Mouse (Mus musculus): Measurements from ENCODE around the gene E2f3. TPM values are rescaled to one million over a fixed set of nuclear protein-coding genes. Genes with fewer than 3 reads are reported as not detected.
A peak's percentile ranks its signal among the peaks of the same experiment; 100 is the strongest.

E2f3 gene
- 11.7 and 17.7 TPM in 2 replicates for polyA plus RNA-seq (2014; fragmentation: Nextera tagmentation; extraction: Ambion mirVana)

- WGBS = 0% methylated on average over 45 of the region's 45 CpGs
- Histone ChIP-seq H3K4me2 (replicated peaks; ENCODE audit: low read depth, low read length) (peak within 1 kb of the TSS; percentile 70), H3K36me3 (ENCODE audit: control insufficient read depth, insufficient read depth, low read length) (no peaks in the 10 kb centered on the region), H3K4me1 (ENCODE audit: control insufficient read depth, insufficient read depth, low read length) (peaks cover 7% of the 10 kb centered on the region; the same call in 1 of the 2 replicates), H3K27ac (ENCODE audit: low read depth, low read length) (peak within 1 kb of the TSS; percentile 94), H3K9me3 (ENCODE audit: control insufficient read depth, low read length) (no peaks in the 10 kb centered on the region), H3K27me3 (ENCODE audit: control insufficient read depth, insufficient read depth, low read length) (no peaks in the 10 kb centered on the region), H3K9ac (ENCODE audit: low read depth, low read length) (peak within 1 kb of the TSS; percentile 99), H3K4me3 (ENCODE audit: low read length) (peak within 1 kb of the TSS; percentile 98)
- ATAC-seq (ENCODE audit: low FRiP score, low TSS enrichment) = peak; percentile 98
Measured at GRCm38 (mm10) chr13:29985855-29986755, at the start of gene E2f3. Gene E2f3 (minus strand): TSS chr13:29986063.

GRCm38 (mm10) chr13:30034540-30034939, 48.7 kb upstream of the E2f3 start:
- no peaks in the 10 kb centered on the region for H3K4me1 ChIP-seq (ENCODE audit: control insufficient read depth, insufficient read depth, low read length)
- no peak overlapping the region for H3K4me2 ChIP-seq (replicated peaks; ENCODE audit: low read depth, low read length)
- ATAC-seq (ENCODE audit: low FRiP score, low TSS enrichment) = no peak
- no peaks in the 10 kb centered on the region for H3K36me3 ChIP-seq (ENCODE audit: control insufficient read depth, insufficient read depth, low read length)
- H3K4me3 ChIP-seq (ENCODE audit: low read length) = no peak overlapping the region
- no peak overlapping the region for H3K9ac ChIP-seq (ENCODE audit: low read depth, low read length)
- WGBS = 90% methylated on average over 5 of the region's 5 CpGs
- H3K9me3 ChIP-seq (ENCODE audit: control insufficient read depth, low read length) = no peaks in the 10 kb centered on the region
- H3K27ac ChIP-seq (ENCODE audit: low read depth, low read length) = no peak overlapping the region
- H3K27me3 ChIP-seq (ENCODE audit: control insufficient read depth, insufficient read depth, low read length) = no peaks in the 10 kb centered on the region

GRCm38 (mm10) chr13:30031684-30032335, 45.9 kb upstream of the E2f3 start:
- no peak overlapping the region for H3K27ac ChIP-seq (ENCODE audit: low read depth, low read length)
- no peaks in the 10 kb centered on the region for H3K9me3 ChIP-seq (ENCODE audit: control insufficient read depth, low read length)
- H3K27me3 ChIP-seq (ENCODE audit: control insufficient read depth, insufficient read depth, low read length) = no peaks in the 10 kb centered on the region
- no peak for ATAC-seq (ENCODE audit: low FRiP score, low TSS enrichment)
- no peaks in the 10 kb centered on the region for H3K4me1 ChIP-seq (ENCODE audit: control insufficient read depth, insufficient read depth, low read length)
- no peak overlapping the region for H3K4me2 ChIP-seq (replicated peaks; ENCODE audit: low read depth, low read length)
- H3K36me3 ChIP-seq (ENCODE audit: control insufficient read depth, insufficient read depth, low read length) = no peaks in the 10 kb centered on the region
- WGBS = 80% methylated on average over 13 of the region's 13 CpGs
- H3K4me3 ChIP-seq (ENCODE audit: low read length) = no peak overlapping the region
- H3K9ac ChIP-seq (ENCODE audit: low read depth, low read length) = no peak overlapping the region

- Histone ChIP-seq H3K27ac (ENCODE audit: low read depth, low read length) (no peak overlapping the region), H3K27me3 (ENCODE audit: control insufficient read depth, insufficient read depth, low read length) (no peaks in the 10 kb centered on the region), H3K36me3 (ENCODE audit: control insufficient read depth, insufficient read depth, low read length) (no peaks in the 10 kb centered on the region), H3K4me2 (replicated peaks; ENCODE audit: low read depth, low read length) (no peak overlapping the region), H3K4me3 (ENCODE audit: low read length) (no peak overlapping the region), H3K9me3 (ENCODE audit: control insufficient read depth, low read length) (no peaks in the 10 kb centered on the region), H3K9ac (ENCODE audit: low read depth, low read length) (no peak overlapping the region), H3K4me1 (ENCODE audit: control insufficient read depth, insufficient read depth, low read length) (no peaks in the 10 kb centered on the region)
- 80% methylated on average over 3 of the region's 3 CpGs for WGBS
- no peak for ATAC-seq (ENCODE audit: low FRiP score, low TSS enrichment)
Measured at GRCm38 (mm10) chr13:30027841-30028240, 42.0 kb upstream of the E2f3 start.

- no peak overlapping the region for H3K9ac ChIP-seq (ENCODE audit: low read depth, low read length)
- 85% methylated on average over 2 of the region's 2 CpGs for whole genome bisulfite sequencing
- H3K27me3 ChIP-seq (ENCODE audit: control insufficient read depth, insufficient read depth, low read length) = no peaks in the 10 kb centered on the region
- no peaks in the 10 kb centered on the region for H3K36me3 ChIP-seq (ENCODE audit: control insufficient read depth, insufficient read depth, low read length)
- H3K4me1 ChIP-seq (ENCODE audit: control insufficient read depth, insufficient read depth, low read length) = no peaks in the 10 kb centered on the region
- no peak overlapping the region for H3K27ac ChIP-seq (ENCODE audit: low read depth, low read length)
- no peak for ATAC-seq (ENCODE audit: low FRiP score, low TSS enrichment)
- H3K9me3 ChIP-seq (ENCODE audit: control insufficient read depth, low read length) = no peaks in the 10 kb centered on the region
- no peak overlapping the region for H3K4me3 ChIP-seq (ENCODE audit: low read length)
- H3K4me2 ChIP-seq (replicated peaks; ENCODE audit: low read depth, low read length) = no peak overlapping the region
Measured at GRCm38 (mm10) chr13:30022487-30022886, 36.6 kb upstream of the E2f3 start.

GRCm38 (mm10) chr13:30018573-30018972, 32.7 kb upstream of the E2f3 start:
- Histone ChIP-seq H3K36me3 (ENCODE audit: control insufficient read depth, insufficient read depth, low read length) (no peaks in the 10 kb centered on the region), H3K27me3 (ENCODE audit: control insufficient read depth, insufficient read depth, low read length) (no peaks in the 10 kb centered on the region), H3K27ac (ENCODE audit: low read depth, low read length) (no peak overlapping the region), H3K9ac (ENCODE audit: low read depth, low read length) (no peak overlapping the region), H3K4me1 (ENCODE audit: control insufficient read depth, insufficient read depth, low read length) (no peaks in the 10 kb centered on the region), H3K9me3 (ENCODE audit: control insufficient read depth, low read length) (no peaks in the 10 kb centered on the region), H3K4me3 (ENCODE audit: low read length) (no peak overlapping the region), H3K4me2 (replicated peaks; ENCODE audit: low read depth, low read length) (no peak overlapping the region)
- ATAC-seq (ENCODE audit: low FRiP score, low TSS enrichment) = no peak
- WGBS = 91% methylated on average over 2 of the region's 2 CpGs

GRCm38 (mm10) chr13:30017611-30018010, 31.7 kb upstream of the E2f3 start:
- Histone ChIP-seq H3K4me1 (ENCODE audit: control insufficient read depth, insufficient read depth, low read length) (no peaks in the 10 kb centered on the region), H3K36me3 (ENCODE audit: control insufficient read depth, insufficient read depth, low read length) (no peaks in the 10 kb centered on the region), H3K27ac (ENCODE audit: low read depth, low read length) (no peak overlapping the region), H3K4me2 (replicated peaks; ENCODE audit: low read depth, low read length) (no peak overlapping the region), H3K27me3 (ENCODE audit: control insufficient read depth, insufficient read depth, low read length) (no peaks in the 10 kb centered on the region), H3K4me3 (ENCODE audit: low read length) (no peak overlapping the region), H3K9me3 (ENCODE audit: control insufficient read depth, low read length) (no peaks in the 10 kb centered on the region), H3K9ac (ENCODE audit: low read depth, low read length) (no peak overlapping the region)
- no peak for ATAC-seq (ENCODE audit: low FRiP score, low TSS enrichment)
- WGBS = 90% methylated on average over 7 of the region's 7 CpGs

- Histone ChIP-seq H3K9me3 (ENCODE audit: control insufficient read depth, low read length) (no peaks in the 10 kb centered on the region), H3K27ac (ENCODE audit: low read depth, low read length) (no peak overlapping the region), H3K9ac (ENCODE audit: low read depth, low read length) (no peak overlapping the region), H3K4me1 (ENCODE audit: control insufficient read depth, insufficient read depth, low read length) (no peaks in the 10 kb centered on the region), H3K4me3 (ENCODE audit: low read length) (no peak overlapping the region), H3K4me2 (replicated peaks; ENCODE audit: low read depth, low read length) (no peak overlapping the region), H3K27me3 (ENCODE audit: control insufficient read depth, insufficient read depth, low read length) (no peaks in the 10 kb centered on the region), H3K36me3 (ENCODE audit: control insufficient read depth, insufficient read depth, low read length) (no peaks in the 10 kb centered on the region)
- no peak for ATAC-seq (ENCODE audit: low FRiP score, low TSS enrichment)
- 85% methylated on average over 8 of the region's 8 CpGs for WGBS
Measured at GRCm38 (mm10) chr13:30014576-30014975, 28.7 kb upstream of the E2f3 start.

GRCm38 (mm10) chr13:30012226-30012625, 26.4 kb upstream of the E2f3 start:
- Histone ChIP-seq H3K27ac (ENCODE audit: low read depth, low read length) (no peak overlapping the region), H3K36me3 (ENCODE audit: control insufficient read depth, insufficient read depth, low read length) (no peaks in the 10 kb centered on the region), H3K9ac (ENCODE audit: low read depth, low read length) (no peak overlapping the region), H3K4me1 (ENCODE audit: control insufficient read depth, insufficient read depth, low read length) (no peaks in the 10 kb centered on the region), H3K9me3 (ENCODE audit: control insufficient read depth, low read length) (no peaks in the 10 kb centered on the region), H3K4me3 (ENCODE audit: low read length) (no peak overlapping the region), H3K27me3 (ENCODE audit: control insufficient read depth, insufficient read depth, low read length) (no peaks in the 10 kb centered on the region), H3K4me2 (replicated peaks; ENCODE audit: low read depth, low read length) (no peak overlapping the region)
- no peak for ATAC-seq (ENCODE audit: low FRiP score, low TSS enrichment)
- WGBS = 56% methylated on average over 6 of the region's 6 CpGs
